Mouse (Mus musculus): ENCODE measurements around the gene Sumo1.

GRCm38 (mm10) chr1:59606479-59606878, 64.2 kb downstream of the Sumo1 start:
- TF ChIP-seq POLR2A (IDR thresholded peaks at IDR 0.05; ENCODE audit: control insufficient read depth, extremely low read depth, insufficient read depth, low read length, poor library complexity) (no peak), CTCF (IDR thresholded peaks at IDR 0.05; ENCODE audit: borderline replicate concordance, control insufficient read depth, extremely low read depth, insufficient read depth, low read length, poor library complexity) (no peak)
